15 mouse cellular contexts compared by ENCODE assay signal in the genomic region with DNA sequence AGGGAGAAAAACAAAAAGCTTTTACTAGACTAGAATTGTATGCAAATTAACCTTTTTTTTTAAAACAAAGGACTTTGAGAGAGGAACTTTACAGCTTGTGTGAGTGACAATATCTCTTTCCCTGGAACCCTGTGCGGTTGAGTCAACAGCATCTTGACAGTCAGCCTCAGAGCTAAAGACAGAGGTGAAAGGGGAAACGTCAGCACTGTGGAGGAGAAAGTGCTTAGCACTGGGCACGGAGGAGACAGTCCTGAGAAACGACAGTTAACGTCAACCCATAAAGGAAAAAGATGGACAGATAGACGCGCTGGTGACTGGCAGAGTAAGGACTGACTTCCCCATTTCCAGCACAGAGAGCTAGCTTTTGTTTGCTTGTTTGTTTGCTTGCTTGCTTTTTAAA.
"Had no signal": no experiment of that assay in that cellular context is flagged by ENCODE, and none has a peak within 500 bp of the region (broad histone marks: within the 10 kb centered on the region; RNA-seq: fewer than 3 reads in every experiment).

No protein-coding gene starts in this region.

- ATAC-seq: liver, postnatal 0 days; lung, postnatal 0 days had no signal

- DNase-seq: kidney, postnatal 14 days; kidney, postnatal 4 days; left cerebral cortex, postnatal 4 days; liver, postnatal 0 days; lung, embryonic 14.5 days; midbrain, embryonic 14.5 days; thymus, adult 18-20 months; thymus, postnatal 4 days had no signal

- H3K36me3 ChIP-seq: limb, embryonic 12.5 days; limb, embryonic 15.5 days had no signal

- H3K4me3 ChIP-seq: limb, embryonic 12.5 days; limb, embryonic 15.5 days had no signal

- H3K27ac ChIP-seq: limb, embryonic 12.5 days; limb, embryonic 15.5 days; liver, embryonic 14.5 days; macrophage had no signal

- H3K4me2 ChIP-seq: limb, embryonic 12.5 days; limb, embryonic 15.5 days; liver, embryonic 11.5 days; lung, embryonic 14.5 days; midbrain, embryonic 11.5 days had no signal

- H3K9me3 ChIP-seq: limb, embryonic 12.5 days; limb, embryonic 15.5 days had no signal

- H3K27me3 ChIP-seq: limb, embryonic 12.5 days; limb, embryonic 15.5 days had no signal

- H3K9ac ChIP-seq: limb, embryonic 12.5 days; limb, embryonic 15.5 days; liver, embryonic 14.5 days; liver, postnatal 0 days; lung, embryonic 14.5 days had no signal
